Mouse (Mus musculus): ENCODE results near the gene Gm13694. TPM values are rescaled to one million over a fixed set of nuclear protein-coding genes. Genes with fewer than 3 reads are reported as not detected.
"Not testable (repeated sequence)": the region's sequence is repeated elsewhere in the genome, so short reads cannot be mapped to it uniquely, and the experiment has no call there.

Gene Gm13694
- polyA plus RNA-seq, 2 experiments = 0.03 TPM; not detected in 1

DNA sequence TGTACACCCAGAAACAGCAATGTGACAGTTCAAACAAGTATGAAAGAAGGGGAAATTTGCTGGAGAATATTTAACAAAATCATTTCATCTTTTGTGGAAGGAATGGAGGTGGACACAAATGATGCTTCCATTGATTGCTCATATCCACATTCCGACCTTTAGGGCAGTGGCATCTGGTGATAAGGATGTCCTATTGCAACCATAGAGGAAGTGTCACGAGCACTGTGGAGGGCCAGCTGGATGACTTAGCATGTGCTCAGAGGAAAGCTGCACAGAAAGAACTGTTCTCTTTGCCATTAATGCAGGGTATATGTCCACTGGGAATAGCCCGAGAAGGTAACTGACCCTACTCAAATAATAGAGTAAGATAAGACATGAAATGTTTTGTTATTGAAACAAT, 31.1 kb downstream of the Gm13694 start:
- no peak overlapping the region for H3K9ac ChIP-seq (ENCODE audit: low read depth, low read length, severe bottlenecking)
- no peak for DNase-seq (ENCODE audit: low spot score)
- no peak overlapping the region for H3K27ac ChIP-seq (replicated peaks; ENCODE audit: low read depth, low read length)
- H3K4me1 ChIP-seq (ENCODE audit: control insufficient read depth, insufficient read depth, low read length) = no peaks in the 10 kb centered on the region
- WGBS = 78% methylated on average over 3 of the region's 3 CpGs
- H3K4me2 ChIP-seq (replicated peaks; ENCODE audit: low read depth, low read length, severe bottlenecking) = no peak overlapping the region
- H3K27me3 ChIP-seq (ENCODE audit: control insufficient read depth, insufficient read depth, low read length) = no peaks in the 10 kb centered on the region
- no peak for ATAC-seq (ENCODE audit: low FRiP score, low read depth)
- H3K9me3 ChIP-seq (ENCODE audit: control insufficient read depth, low read length) = no peaks in the 10 kb centered on the region
- no peak overlapping the region for H3K4me3 ChIP-seq (replicated peaks; ENCODE audit: low read length)
- TF ChIP-seq POLR2A (IDR thresholded peaks at IDR 0.05; ENCODE audit: borderline replicate concordance, extremely low read depth, insufficient read depth, insufficient read length) = no peak
- no peaks in the 10 kb centered on the region for H3K36me3 ChIP-seq (ENCODE audit: control insufficient read depth, insufficient read depth, low read length)

DNA sequence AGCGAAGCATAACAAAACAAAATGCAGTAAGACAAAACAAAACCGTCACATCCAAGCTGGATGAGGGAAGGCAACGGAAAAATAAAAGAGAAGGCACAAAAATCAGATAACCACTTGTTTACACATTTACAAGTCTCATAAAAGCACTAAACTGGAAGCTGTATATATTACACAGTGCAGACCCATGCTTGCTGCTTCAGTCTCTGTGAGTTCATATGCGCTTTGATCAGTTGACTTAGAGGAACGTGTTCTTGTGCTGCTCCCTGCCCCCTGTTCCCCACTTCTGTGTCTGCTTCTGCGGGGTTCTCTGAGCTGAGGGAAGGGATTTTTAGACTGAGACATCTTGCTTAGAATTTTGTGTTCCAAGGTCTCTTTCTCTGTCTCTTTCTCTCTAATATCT, 35.8 kb downstream of the Gm13694 start:
- Histone ChIP-seq H3K9ac (ENCODE audit: low read depth, low read length, severe bottlenecking) (no peak overlapping the region), H3K27me3 (ENCODE audit: control insufficient read depth, insufficient read depth, low read length) (no peaks in the 10 kb centered on the region), H3K4me1 (ENCODE audit: control insufficient read depth, insufficient read depth, low read length) (no peaks in the 10 kb centered on the region), H3K36me3 (ENCODE audit: control insufficient read depth, insufficient read depth, low read length) (no peaks in the 10 kb centered on the region), H3K27ac (replicated peaks; ENCODE audit: low read depth, low read length) (no peak overlapping the region), H3K9me3 (ENCODE audit: control insufficient read depth, low read length) (no peaks in the 10 kb centered on the region), H3K4me2 (replicated peaks; ENCODE audit: low read depth, low read length, severe bottlenecking) (no peak overlapping the region), H3K4me3 (replicated peaks; ENCODE audit: low read length) (no peak overlapping the region)
- WGBS = 63% methylated on average over 6 of the region's 6 CpGs
- DNase-seq (ENCODE audit: low spot score) (no peak), ATAC-seq (ENCODE audit: low FRiP score, low read depth) (no peak)
- no peak for TF ChIP-seq POLR2A (IDR thresholded peaks at IDR 0.05; ENCODE audit: borderline replicate concordance, extremely low read depth, insufficient read depth, insufficient read length)

DNA sequence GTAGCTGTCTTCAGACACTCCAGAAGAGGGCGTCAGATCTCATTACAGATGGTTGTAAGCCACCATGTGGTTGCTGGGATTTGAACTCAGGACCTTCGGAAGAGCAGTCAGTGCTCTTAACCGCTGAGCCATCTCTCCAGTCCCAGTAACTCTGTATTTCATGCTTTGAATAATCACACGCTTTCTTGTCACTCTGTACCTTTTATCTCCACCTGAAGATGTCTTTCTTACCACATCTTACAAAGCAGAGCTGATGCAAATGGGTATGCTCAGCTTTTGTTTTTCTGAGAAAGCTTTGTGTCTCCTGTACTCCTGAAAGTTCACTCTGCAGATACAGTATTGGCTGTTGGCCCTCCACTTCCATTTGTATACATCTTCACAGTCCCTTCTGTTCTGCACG, 37.6 kb downstream of the Gm13694 start:
- H3K9me3 ChIP-seq (ENCODE audit: control insufficient read depth, low read length); H3K9ac ChIP-seq (ENCODE audit: low read depth, low read length, severe bottlenecking); ATAC-seq (ENCODE audit: low FRiP score, low read depth); DNase-seq (ENCODE audit: low spot score); H3K4me1 ChIP-seq (ENCODE audit: control insufficient read depth, insufficient read depth, low read length); H3K4me3 ChIP-seq (replicated peaks; ENCODE audit: low read length); H3K4me2 ChIP-seq (replicated peaks; ENCODE audit: low read depth, low read length, severe bottlenecking); H3K27me3 ChIP-seq (ENCODE audit: control insufficient read depth, insufficient read depth, low read length); H3K36me3 ChIP-seq (ENCODE audit: control insufficient read depth, insufficient read depth, low read length); H3K27ac ChIP-seq (replicated peaks; ENCODE audit: low read depth, low read length): not testable (repeated sequence)
- 87% methylated on average over 4 of the region's 5 CpGs for WGBS

DNA sequence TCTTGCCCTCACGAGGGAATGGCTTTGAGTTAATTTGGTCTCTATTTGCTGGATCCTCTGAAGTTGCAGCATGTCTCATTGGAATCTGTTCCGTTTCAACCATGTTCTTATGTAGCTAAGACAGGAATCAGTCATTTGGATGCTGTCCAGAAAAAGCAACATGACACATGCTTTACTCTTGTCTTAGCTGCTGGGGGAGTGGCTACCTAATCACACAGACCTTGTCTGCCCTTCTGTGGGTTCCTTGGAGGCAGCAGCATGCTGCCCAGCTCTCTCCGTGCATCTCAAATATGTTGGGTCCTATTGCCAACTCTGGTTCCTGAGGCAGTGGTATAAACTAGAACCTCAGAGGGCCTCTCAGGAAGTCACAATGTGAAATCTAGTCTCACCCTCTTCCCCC, 39.6 kb downstream of the Gm13694 start:
- no peak overlapping the region for H3K4me2 ChIP-seq (replicated peaks; ENCODE audit: low read depth, low read length, severe bottlenecking)
- H3K27ac ChIP-seq (replicated peaks; ENCODE audit: low read depth, low read length) = no peak overlapping the region
- H3K4me3 ChIP-seq (replicated peaks; ENCODE audit: low read length) = no peak overlapping the region
- H3K4me1 ChIP-seq (ENCODE audit: control insufficient read depth, insufficient read depth, low read length) = no peaks in the 10 kb centered on the region
- DNase-seq (ENCODE audit: low spot score) (no peak), ATAC-seq (ENCODE audit: low FRiP score, low read depth) (no peak)
- WGBS = 44% methylated on average over 3 of the region's 3 CpGs
- no peaks in the 10 kb centered on the region for H3K9me3 ChIP-seq (ENCODE audit: control insufficient read depth, low read length)
- no peaks in the 10 kb centered on the region for H3K27me3 ChIP-seq (ENCODE audit: control insufficient read depth, insufficient read depth, low read length)
- no peak for TF ChIP-seq POLR2A (IDR thresholded peaks at IDR 0.05; ENCODE audit: borderline replicate concordance, extremely low read depth, insufficient read depth, insufficient read length)
- no peaks in the 10 kb centered on the region for H3K36me3 ChIP-seq (ENCODE audit: control insufficient read depth, insufficient read depth, low read length)
- H3K9ac ChIP-seq (ENCODE audit: low read depth, low read length, severe bottlenecking) = no peak overlapping the region

DNA sequence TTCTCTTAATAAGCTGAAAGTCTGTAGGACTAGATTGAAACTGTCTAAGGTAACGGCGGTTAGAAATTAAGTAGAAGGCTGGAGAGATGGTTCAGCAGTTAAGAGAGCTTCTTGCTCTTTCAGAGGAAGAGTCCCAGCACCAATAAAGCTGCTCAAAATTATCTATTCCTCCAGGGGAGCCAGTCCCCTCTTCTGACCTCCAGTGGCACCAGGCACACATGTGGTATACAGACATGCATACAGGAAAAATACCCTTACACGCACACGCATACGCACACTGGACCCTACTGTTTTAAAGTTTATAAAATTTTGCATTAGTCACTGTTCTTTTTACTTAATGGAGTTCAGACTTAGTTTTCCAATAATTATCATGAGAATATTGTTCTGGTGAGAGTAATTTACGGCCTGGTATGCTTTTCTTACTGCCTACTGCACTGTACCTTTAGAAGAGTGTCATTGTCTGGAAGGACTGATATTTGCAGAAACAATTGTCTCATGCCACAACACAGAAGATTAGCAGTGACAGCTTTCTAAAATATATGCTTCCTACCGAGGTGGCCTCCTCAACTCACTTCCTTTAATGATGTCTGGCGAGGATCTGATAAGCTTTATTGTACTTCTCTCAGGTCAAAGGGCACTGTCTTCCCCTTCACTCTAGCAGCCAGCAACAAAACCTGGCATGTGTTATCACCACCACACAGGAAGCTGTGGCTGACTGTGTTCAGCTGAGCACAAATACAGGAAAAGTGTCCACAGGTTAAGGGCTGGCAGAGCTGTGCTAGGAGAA, 41.0 kb downstream of the Gm13694 start:
- Histone ChIP-seq H3K27me3 (ENCODE audit: control insufficient read depth, insufficient read depth, low read length) (no peaks in the 10 kb centered on the region), H3K9me3 (ENCODE audit: control insufficient read depth, low read length) (no peaks in the 10 kb centered on the region), H3K27ac (replicated peaks; ENCODE audit: low read depth, low read length) (no peak overlapping the region), H3K4me3 (replicated peaks; ENCODE audit: low read length) (no peak overlapping the region), H3K4me2 (replicated peaks; ENCODE audit: low read depth, low read length, severe bottlenecking) (no peak overlapping the region), H3K9ac (ENCODE audit: low read depth, low read length, severe bottlenecking) (no peak overlapping the region), H3K4me1 (ENCODE audit: control insufficient read depth, insufficient read depth, low read length) (no peaks in the 10 kb centered on the region), H3K36me3 (ENCODE audit: control insufficient read depth, insufficient read depth, low read length) (no peaks in the 10 kb centered on the region)
- DNase-seq (ENCODE audit: low spot score) (no peak), ATAC-seq (ENCODE audit: low FRiP score, low read depth) (no peak)
- no peak for TF ChIP-seq POLR2A (IDR thresholded peaks at IDR 0.05; ENCODE audit: borderline replicate concordance, extremely low read depth, insufficient read depth, insufficient read length)
- whole genome bisulfite sequencing = 50% methylated on average over 8 of the region's 8 CpGs
